Mouse (Mus musculus) ovary, postnatal 14 days (tissue): ENCODE measurements around the gene Qtrt1.
"Not testable (repeated sequence)": the region's sequence is repeated elsewhere in the genome, so short reads cannot be mapped to it uniquely, and the experiment has no call there.

ENCODE experiments used
- DNase-seq: peaks from one replicate; pipeline ENCODE4 v3.0.0; 2022; ENCODE audit warnings: low spot score

The Qtrt1 gene

DNA sequence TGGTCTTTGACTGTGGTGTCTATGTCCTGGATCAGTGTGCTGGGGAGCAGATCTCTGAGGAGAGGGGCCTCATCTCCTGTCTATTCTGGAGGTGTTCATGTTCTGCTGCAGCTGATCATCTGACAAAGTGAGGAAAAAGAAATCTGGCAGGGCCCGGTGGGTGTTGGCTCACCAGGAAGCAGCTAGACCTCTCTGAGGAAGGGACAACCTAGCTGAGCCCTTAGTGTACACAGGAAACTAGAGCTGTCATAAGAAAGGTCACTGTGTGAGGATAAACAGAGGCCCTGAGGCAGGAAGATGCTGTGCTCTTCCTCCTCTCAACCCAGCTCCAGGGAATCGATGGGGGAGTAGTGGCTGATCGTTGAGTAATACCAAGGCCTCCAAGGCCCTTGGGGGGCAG, 38.6 kb downstream of the Qtrt1 start:
- no peak for DNase-seq

DNA sequence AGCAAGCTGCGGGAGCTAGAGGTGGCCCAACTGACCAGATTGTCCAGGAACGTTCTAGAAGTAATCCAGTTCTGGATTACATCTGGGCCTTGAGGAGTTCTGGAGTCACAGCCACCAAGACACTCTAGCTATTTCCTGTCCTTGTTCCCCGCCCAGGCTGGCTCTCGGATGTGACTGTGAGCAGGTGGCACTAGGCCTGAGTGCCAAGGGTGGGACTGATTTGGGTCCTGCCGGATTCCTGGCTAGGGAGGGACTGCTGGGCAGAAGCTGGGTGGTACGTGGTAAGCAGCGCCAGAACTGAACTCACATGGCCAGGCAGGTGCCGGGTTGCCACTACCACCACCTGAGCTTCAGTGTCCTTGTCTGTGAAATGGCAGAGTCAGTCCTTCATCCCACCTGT, 39.8 kb downstream of the Qtrt1 start:
- DNase-seq, result no peak

DNA sequence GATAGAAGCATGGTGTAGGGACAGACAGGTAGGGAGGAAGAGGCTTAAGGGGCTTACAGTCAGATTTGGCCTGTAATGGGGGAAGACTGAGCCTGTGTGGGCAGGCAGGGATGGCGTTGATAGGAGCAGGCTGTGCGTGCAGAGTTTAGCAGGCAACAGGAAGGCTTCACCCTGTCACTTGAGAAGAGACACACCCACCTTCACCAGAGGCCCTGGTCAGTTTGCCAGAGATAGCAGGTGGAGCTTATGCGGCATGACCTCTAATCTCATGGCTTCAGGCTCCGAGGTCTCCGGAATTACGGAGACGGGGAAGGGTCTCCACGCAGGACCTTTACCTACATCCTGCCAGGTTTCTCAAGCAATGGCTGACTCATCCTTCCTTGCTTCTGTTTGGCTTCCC, 40.2 kb downstream of the Qtrt1 start:
- no peak for DNase-seq

DNA sequence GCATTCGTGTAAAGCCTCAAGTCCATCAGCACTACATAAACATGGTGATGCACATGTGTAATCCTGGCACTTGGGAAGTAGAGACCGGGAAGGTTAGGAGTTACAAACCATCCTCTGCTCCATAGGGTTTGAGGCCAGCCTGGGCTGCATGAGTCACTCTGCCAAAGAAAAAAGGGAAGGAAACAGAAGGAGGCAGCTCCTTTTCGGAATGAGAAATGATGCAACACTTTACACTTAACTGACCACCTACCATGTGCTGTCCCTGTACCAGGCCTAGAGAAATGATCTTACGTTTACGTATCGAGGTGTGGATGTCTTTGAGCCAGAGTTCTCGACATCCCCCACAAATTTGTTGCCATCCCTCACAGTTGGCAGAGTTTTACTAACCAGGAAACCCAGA, 41.4 kb downstream of the Qtrt1 start:
- DNase-seq, result no peak

GRCm38 (mm10) chr9:21453459-21453858, 41.8 kb downstream of the Qtrt1 start:
- no peak for DNase-seq

DNA sequence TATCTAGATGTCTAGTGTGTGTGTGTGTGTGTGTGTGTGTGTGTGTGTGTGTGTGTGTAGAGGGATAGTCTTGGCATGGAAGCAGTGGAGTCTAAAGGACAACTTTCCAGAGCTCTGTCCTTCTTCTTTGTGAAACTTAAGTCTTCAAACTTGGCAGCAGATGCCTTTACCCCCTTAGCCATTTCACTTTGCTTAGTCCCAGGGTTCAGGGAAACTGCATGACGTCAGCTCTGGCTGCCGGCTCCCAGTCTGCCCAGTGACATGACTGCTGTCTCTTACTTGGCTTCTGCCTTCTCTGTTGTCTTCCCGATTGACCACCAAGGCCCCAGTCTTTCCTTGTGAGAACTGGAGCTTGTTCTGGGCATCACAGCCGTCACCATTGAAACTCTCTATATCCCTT, 42.9 kb downstream of the Qtrt1 start:
- DNase-seq, result no peak

- no peak for DNase-seq
Measured at GRCm38 (mm10) chr9:21455103-21455770, 43.6 kb downstream of the Qtrt1 start.

GRCm38 (mm10) chr9:21456246-21456929, 44.8 kb downstream of the Qtrt1 start:
- DNase-seq, result no peak

DNA sequence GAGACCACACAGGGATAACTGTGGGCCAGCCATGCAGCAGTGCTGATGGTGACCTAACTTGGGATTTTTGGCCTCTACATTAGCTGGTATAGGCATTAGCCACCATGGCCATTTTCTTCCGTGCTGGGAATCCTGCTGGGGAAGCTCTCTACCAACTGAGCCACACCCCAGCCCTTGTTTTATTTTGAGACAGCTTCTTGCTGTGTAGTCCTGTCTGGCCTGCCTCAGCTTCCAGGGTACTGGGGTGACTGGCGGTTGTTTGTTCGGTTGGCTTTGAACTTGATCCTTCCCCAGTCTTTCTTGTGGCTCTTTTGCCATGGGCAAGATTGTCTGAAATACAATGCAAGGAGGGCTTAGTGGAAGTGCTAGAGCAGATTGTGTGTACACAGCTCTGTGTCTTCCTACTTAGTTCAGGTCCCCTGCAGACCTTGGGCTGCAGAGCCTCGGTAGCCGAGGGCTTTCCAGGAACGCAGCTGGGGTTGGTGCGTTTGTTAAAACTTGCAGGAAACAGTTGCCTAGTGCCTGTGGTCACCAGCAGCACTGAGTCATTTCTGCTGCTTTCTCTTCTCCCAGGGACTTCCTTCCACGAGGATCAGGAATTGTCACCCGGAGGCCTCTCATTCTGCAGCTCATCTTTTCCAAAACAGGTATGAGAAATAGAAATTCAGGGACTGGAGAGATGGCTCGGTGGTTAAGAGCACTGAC, 45.4 kb downstream of the Qtrt1 start:
- no peak for DNase-seq

DNA sequence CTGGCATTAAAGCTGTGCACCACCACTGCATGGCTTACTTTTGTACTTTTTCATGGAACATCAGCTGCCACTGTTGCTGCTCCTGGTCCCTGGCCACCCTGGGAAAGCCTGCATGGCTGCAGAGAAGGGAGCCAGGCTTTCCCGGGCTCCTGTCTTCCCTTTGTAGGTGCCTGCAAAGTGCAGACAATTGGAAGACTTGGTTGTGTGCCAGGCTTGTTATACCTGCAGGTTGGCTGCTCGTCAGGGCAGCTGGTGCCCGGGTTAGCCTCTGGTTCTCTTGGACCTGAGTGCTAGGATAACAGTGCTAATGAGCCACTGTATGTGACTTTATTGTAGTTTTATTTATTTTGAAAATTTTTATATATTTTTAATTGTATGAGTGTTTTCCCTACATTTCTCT, 47.2 kb downstream of the Qtrt1 start:
- no peak for DNase-seq

- DNase-seq, result no peak
Measured at GRCm38 (mm10) chr9:21460400-21460940, 48.8 kb downstream of the Qtrt1 start.

- DNase-seq, result peak; percentile 12
Measured at GRCm38 (mm10) chr9:21463138-21463590, 51.5 kb downstream of the Qtrt1 start.

DNA sequence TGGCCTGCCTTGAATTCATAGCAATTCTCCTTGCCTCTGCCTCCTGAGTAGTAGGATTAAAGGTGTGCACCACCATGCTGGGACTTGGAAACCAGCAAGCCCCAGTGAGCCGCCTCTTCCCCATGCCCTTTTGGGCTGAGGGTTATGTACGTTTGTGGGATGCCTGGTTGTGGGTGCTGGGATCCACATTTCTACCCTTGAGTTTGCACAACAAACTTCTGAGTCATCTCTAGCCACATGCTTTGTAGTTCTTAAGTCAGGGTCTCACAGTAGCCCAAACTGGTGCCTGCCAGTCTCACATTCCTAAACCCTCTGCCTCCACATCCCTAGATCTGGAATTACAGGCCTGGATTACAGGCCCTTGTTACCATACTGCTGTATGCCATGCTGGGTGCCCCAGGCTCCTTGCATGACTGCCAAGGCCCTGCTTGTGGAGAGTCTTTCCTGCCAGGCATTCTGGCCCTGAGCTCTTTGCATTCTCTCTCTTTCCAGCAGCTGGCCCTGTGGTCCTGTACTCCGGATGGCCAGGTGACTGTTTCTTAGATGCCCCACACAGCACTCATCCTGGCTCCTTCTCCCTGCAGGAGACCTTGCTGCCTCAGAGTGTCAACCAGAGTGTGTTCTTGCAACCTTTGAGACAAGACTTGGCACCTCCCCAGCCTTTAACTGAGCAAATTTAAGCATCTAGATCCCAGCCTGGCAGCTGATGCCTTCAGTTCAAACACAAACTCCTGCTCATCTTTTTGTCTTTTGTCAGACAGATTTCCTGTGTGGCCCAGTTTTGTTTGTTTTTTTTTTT, 52.3 kb downstream of the Qtrt1 start:
- DNase-seq, result no peak

DNA sequence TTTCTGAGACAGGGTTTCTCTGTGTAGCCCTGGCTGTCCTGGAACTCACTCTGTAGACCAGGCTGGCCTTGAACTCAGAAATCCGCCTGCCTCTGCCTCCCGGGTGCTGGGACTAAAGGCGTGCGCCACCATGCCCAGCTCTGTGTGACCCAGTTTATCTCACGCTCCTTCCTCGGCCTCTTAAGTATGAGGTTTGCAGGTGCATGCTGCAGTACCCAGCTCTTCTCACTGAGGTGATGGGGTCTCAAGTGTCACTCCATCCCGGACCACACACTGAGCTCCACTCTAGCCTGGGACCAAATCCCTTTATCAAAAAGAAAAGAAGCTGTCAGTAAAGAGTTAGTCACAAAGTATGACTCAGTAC, 52.9 kb downstream of the Qtrt1 start:
- DNase-seq, result not testable (repeated sequence)

GRCm38 (mm10) chr9:21469032-21470024, 57.7 kb downstream of the Qtrt1 start:
- no peak for DNase-seq
